Mouse (Mus musculus): Measurements from ENCODE around the gene Faap20.

DNA sequence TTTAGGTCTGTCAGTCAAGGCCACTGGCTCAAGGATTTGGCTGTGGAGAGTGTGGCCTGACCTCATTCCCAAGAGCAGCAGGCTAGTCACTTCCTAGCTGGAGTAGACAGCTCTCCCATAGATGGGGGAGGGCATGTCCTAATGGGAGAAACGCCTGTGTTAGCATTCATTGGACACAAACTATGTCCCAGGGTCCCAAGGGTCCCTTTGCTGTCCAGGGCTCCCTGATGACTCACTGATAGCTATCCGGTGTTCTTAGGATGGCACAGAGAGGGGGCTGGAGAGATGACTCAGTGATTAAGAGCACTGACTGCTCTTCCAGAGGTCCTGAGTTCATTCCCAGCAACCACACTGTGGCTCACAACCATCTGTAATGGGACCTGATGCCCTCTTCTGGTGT lies 31.6 kb downstream of the Faap20 start:
- no peak for TF ChIP-seq CTCF (IDR thresholded peaks at IDR 0.05; ENCODE audit: borderline replicate concordance, extremely low read depth, insufficient read depth, insufficient read length)
- TF ChIP-seq POLR2A (IDR thresholded peaks at IDR 0.05; ENCODE audit: borderline replicate concordance, extremely low read depth, insufficient read depth, insufficient read length, poor library complexity, severe bottlenecking), result no peak

Measured in brain, embryonic 14.5 days (tissue).